Comparison of ENCODE assay signal across 9 mouse cellular contexts in the genomic region with DNA sequence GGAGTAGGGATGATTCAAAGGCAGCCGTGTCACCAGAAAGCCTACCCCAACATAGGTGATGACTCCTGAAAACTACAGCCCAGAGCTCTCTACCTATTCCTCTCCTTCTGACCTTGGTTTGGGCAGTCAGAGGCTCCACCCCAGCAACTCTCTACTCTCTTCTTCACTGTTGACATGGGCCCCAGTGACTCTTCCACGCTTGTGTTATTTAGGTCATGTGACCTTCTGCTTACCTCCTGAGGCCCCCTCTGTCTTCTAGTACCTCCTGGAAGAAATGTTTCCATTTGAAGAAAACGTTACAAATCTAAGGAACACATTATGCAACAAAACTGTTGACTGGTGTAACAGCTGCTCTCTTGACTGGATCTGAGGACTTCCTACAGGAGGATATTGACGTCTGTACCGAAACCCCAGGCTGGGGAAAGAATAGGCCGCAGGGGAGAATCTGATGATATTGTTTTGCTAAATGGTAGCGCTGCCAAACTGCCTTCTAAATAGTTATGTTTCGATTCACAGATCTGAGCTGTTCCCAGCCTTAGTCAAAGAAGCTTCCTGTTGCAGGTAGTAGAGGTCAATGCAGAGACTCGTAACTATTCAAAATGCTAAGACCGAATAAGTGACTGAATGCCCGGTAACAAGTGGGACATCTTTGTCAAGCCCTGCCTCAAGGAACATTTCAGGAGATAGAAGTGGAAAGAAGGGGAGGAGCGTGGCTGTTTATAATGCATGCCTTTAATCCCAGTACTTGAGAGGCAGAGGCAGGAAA. TPM values are rescaled to one million over a fixed set of nuclear protein-coding genes. Genes with fewer than 3 reads are reported as not detected.
"Had no signal": no experiment of that assay in that cellular context is flagged by ENCODE, and none has a peak within 500 bp of the region (broad histone marks: within the 10 kb centered on the region; RNA-seq: fewer than 3 reads in every experiment).

No protein-coding gene starts in this region.

- H3K9me3 ChIP-seq: limb, embryonic 12.5 days; limb, embryonic 15.5 days; liver, embryonic 12.5 days; liver, embryonic 15.5 days had no signal

- H3K27ac ChIP-seq: left cerebral cortex, adult 2 months; limb, embryonic 12.5 days; limb, embryonic 15.5 days; liver, embryonic 12.5 days; liver, embryonic 15.5 days had no signal

- H3K4me3 ChIP-seq: left cerebral cortex, adult 2 months; limb, embryonic 12.5 days; limb, embryonic 15.5 days; liver, embryonic 12.5 days; liver, embryonic 15.5 days had no signal

- H3K36me3 ChIP-seq: limb, embryonic 12.5 days; limb, embryonic 15.5 days; liver, embryonic 12.5 days; liver, embryonic 15.5 days had no signal

- H3K27me3 ChIP-seq: limb, embryonic 12.5 days; limb, embryonic 15.5 days; liver, embryonic 12.5 days; liver, embryonic 15.5 days had no signal

RNA-seq across cellular contexts. Expression of a gene that starts 22.3 kb away (rescaled TPM):
- polyA plus RNA-seq: kidney, embryonic 16.5 days; limb, embryonic 12.5 days; liver, embryonic 12.5 days; liver, embryonic 15.5 days; lung, embryonic 16.5 days; neural tube, embryonic 11.5 days; stomach, embryonic 16.5 days had no signal
